Mouse (Mus musculus): ENCODE data around the gene Ess2.

DNA sequence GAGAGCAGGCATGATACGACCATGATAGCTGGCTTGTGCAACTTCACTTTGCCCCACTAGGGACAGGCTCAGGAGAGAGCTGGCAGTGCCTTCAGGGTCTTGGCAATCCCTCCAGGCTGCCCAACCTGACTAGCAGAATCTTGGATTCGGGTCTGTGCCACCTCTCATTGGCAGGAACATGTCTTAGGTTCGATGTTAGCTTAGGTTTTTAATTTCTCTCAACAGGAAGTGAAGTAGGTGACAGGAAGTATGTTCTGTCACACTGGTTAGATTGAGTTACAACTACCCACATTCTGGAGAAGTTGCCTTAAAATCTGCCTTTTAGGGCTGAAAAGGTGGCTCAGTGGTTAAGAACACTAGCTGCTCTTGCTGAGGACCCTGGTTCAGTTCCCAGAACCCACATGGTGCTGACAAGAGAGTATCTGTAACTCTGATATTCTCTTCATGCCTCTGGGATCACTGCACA, 23.3 kb upstream of the Ess2 start:
- TF ChIP-seq POLR2AphosphoS2 (IDR thresholded peaks at IDR 0.05; ENCODE audit: low read depth, low read length): no peak
- TF ChIP-seq CTCF (conservative IDR thresholded peaks at IDR 0.05 in 1 of 2, IDR thresholded peaks at IDR 0.05 in 1 of 2; ENCODE audit: low read depth in 2 of 2, low read length in 2 of 2): no peak
- TF ChIP-seq CHD2 (IDR thresholded peaks at IDR 0.05; ENCODE audit: low read length): no peak
- TF ChIP-seq EP300 (IDR thresholded peaks at IDR 0.05; ENCODE audit: low read length): no peak
- no peak for TF ChIP-seq NRF1 (IDR thresholded peaks at IDR 0.05; ENCODE audit: low read depth, low read length)
- no peak for TF ChIP-seq SMC3 (IDR thresholded peaks at IDR 0.05; ENCODE audit: low read depth, low read length)
- TF ChIP-seq POLR2A (IDR thresholded peaks at IDR 0.05; ENCODE audit: low read depth, low read length): no peak
- TF ChIP-seq NELFE (IDR thresholded peaks at IDR 0.05; ENCODE audit: low read depth, low read length): no peak
- TF ChIP-seq IRF4 (IDR thresholded peaks at IDR 0.05; ENCODE audit: low read depth, low read length): no peak
- no peak for TF ChIP-seq UBTF (IDR thresholded peaks at IDR 0.05; ENCODE audit: low read depth, low read length)
- no peak for TF ChIP-seq ELF1 (IDR thresholded peaks at IDR 0.05; ENCODE audit: low read depth, low read length)
- TF ChIP-seq USF1 (IDR thresholded peaks at IDR 0.05; ENCODE audit: low read depth, low read length): no peak
- TF ChIP-seq RAD21 (IDR thresholded peaks at IDR 0.05; ENCODE audit: low read depth, low read length): no peak
- no peak for TF ChIP-seq USF2 (conservative IDR thresholded peaks at IDR 0.05; ENCODE audit: low read depth, low read length)

Measured in CH12.LX (cell line).